Mouse (Mus musculus) forebrain, embryonic 10.5 days (tissue): ENCODE measurements around the gene Olfr1222. TPM values are rescaled to one million over a fixed set of nuclear protein-coding genes. Genes with fewer than 3 reads are reported as not detected.

Experiments
- polyA plus RNA-seq: library from polyadenylated mRNA; unstranded; fragments of >200 nt; fragmentation: Nextera tagmentation; extraction: Ambion mirVana; gene quantifications from 2 replicates; pipeline ENCODE4 v1.2.1, GENCODE M21; 2016

Gene Olfr1222
- polyA plus RNA-seq, 1 experiment from 2014 or later = not detected

Other genes with a start within 250 kb of the Olfr1222 start
- gene Olfr1208, start 230.7 kb downstream of the Olfr1222 start, polyA plus RNA-seq = not detected in 2 replicates
- not detected in 2 replicates for gene Olfr1209, start 217.9 kb downstream of the Olfr1222 start, polyA plus RNA-seq
- not detected in 2 replicates for gene Olfr1211, start 194.9 kb downstream of the Olfr1222 start, polyA plus RNA-seq
- gene Olfr1212, start 179.1 kb downstream of the Olfr1222 start, polyA plus RNA-seq = not detected in 2 replicates
- gene Gm13762, start 152.8 kb downstream of the Olfr1222 start, polyA plus RNA-seq = not detected in 2 replicates
- gene Olfr1214, start 140.4 kb downstream of the Olfr1222 start, polyA plus RNA-seq = not detected in 2 replicates
- gene Olfr1215, start 126.1 kb downstream of the Olfr1222 start, polyA plus RNA-seq = not detected in 2 replicates
- not detected in 2 replicates for gene Olfr1216, start 114.7 kb downstream of the Olfr1222 start, polyA plus RNA-seq
- gene Olfr1217, start 101.0 kb downstream of the Olfr1222 start, polyA plus RNA-seq = not detected in 2 replicates
- gene Olfr1218, start 71.9 kb downstream of the Olfr1222 start, polyA plus RNA-seq = not detected in 2 replicates
- not detected in 2 replicates for gene Olfr1219, start 49.5 kb downstream of the Olfr1222 start, polyA plus RNA-seq
- gene Olfr1220, start 26.2 kb downstream of the Olfr1222 start, polyA plus RNA-seq = not detected in 2 replicates
- not detected in 2 replicates for gene Olfr1221, start 15.8 kb downstream of the Olfr1222 start, polyA plus RNA-seq
- gene Olfr1223, start 18.5 kb upstream of the Olfr1222 start, polyA plus RNA-seq = not detected in 2 replicates
- gene Olfr1224-ps1, start 31.0 kb upstream of the Olfr1222 start, polyA plus RNA-seq = not detected in 2 replicates
- gene Olfr1225, start 41.6 kb upstream of the Olfr1222 start, polyA plus RNA-seq = not detected in 2 replicates
- gene Olfr1226, start 67.0 kb upstream of the Olfr1222 start, polyA plus RNA-seq = not detected in 2 replicates
- not detected in 2 replicates for gene Olfr1228, start 121.0 kb upstream of the Olfr1222 start, polyA plus RNA-seq
- gene Olfr1229, start 155.0 kb upstream of the Olfr1222 start, polyA plus RNA-seq = not detected in 2 replicates
- gene Olfr1230, start 164.2 kb upstream of the Olfr1222 start, polyA plus RNA-seq = not detected in 2 replicates
- gene Olfr1231, start 174.0 kb upstream of the Olfr1222 start, polyA plus RNA-seq = not detected in 2 replicates
- not detected in 2 replicates for gene Olfr1232, start 196.6 kb upstream of the Olfr1222 start, polyA plus RNA-seq
- not detected in 2 replicates for gene Olfr1233, start 209.3 kb upstream of the Olfr1222 start, polyA plus RNA-seq
- not detected in 2 replicates for gene Olfr1234, start 231.8 kb upstream of the Olfr1222 start, polyA plus RNA-seq